Mouse (Mus musculus) megakaryocyte, embryonic 14.5 days (primary cell): Measurements from ENCODE around the gene Laptm5.

ENCODE experiments used
- FLI1 ChIP-seq: IDR thresholded peaks from 2 replicates; pipeline ENCODE4 v1.6.1; 2012; ENCODE audit warnings: low read length, inconsistent platforms, mixed read lengths
- GATA1 ChIP-seq: IDR thresholded peaks from 3 replicates; pipeline ENCODE4 v1.6.1; 2012; ENCODE audit warnings: mixed read lengths, low read length, inconsistent platforms, borderline replicate concordance

DNA sequence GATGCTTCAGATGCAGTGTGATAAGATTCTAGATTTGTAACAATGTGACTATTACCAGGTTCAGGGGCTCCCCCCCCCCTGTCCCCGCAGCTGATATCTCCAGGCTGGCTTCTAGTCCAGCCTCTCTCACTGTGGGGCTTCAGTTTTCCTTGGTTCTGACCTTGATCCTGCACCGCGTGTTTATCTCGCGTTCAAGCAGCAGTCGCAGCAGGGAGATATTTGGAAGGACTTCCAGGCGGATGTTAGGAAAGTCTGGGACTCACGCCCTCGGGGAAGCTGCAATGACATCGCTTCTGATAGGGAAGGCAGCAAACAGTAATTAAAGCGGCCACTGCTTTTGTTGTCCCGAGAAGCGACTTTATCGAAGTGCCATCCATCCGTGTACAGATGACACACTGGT lies 30.2 kb upstream of the Laptm5 start:
- TF ChIP-seq GATA1, result no peak
- no peak for TF ChIP-seq FLI1
